Mouse (Mus musculus) intestine, embryonic 14.5 days (tissue): ENCODE results near the gene Hoxd10. TPM values are rescaled to one million over a fixed set of nuclear protein-coding genes. Genes with fewer than 3 reads are reported as not detected.

ENCODE experiments used
- ATAC-seq: fragments of 200-750 bp; cut with Nextera tagmentation; replicated peaks from 2 replicates; pipeline ENCODE4 v1.8.0; 2017; ENCODE audit warnings: low read depth, moderate number of reproducible peaks, moderate TSS enrichment, moderate library complexity; ENCODE audit not compliant: low FRiP score, low TSS enrichment
- DNase-seq: peaks from one replicate; pipeline ENCODE4 v3.0.0-alpha.2; 2018; ENCODE audit warnings: low spot score
- H3K27ac ChIP-seq: fragments of 300-500 bp; sonication (generic); 2 replicates; pipeline ENCODE4 v1.5.1; 2014; ENCODE audit warnings: low read depth, mild to moderate bottlenecking, control low read depth
- H3K27me3 ChIP-seq: fragments of 300-500 bp; sonication (generic); replicated peaks from 2 replicates; pipeline ENCODE4 v1.6.1; 2014; ENCODE audit warnings: low read length, control low read depth; ENCODE audit not compliant: control insufficient read depth, insufficient read depth
- H3K36me3 ChIP-seq: fragments of 300-500 bp; sonication (generic); 2 replicates; pipeline ENCODE4 v1.6.1; 2014; ENCODE audit warnings: low read length, control low read depth; ENCODE audit not compliant: control insufficient read depth, insufficient read depth
- H3K4me1 ChIP-seq: fragments of 300-500 bp; sonication (generic); replicated peaks from 2 replicates; pipeline ENCODE4 v1.6.1; 2014; ENCODE audit warnings: low read length, control low read depth, mixed read lengths; ENCODE audit not compliant: control insufficient read depth, insufficient read depth
- H3K4me2 ChIP-seq: fragments of 300-500 bp; sonication (generic); 2 replicates; pipeline ENCODE4 v1.6.1; 2014; ENCODE audit warnings: low read length
- H3K4me3 ChIP-seq: fragments of 300-500 bp; sonication (generic); 2 replicates; pipeline ENCODE4 v1.5.1; 2014; ENCODE audit warnings: low read depth, low read length, control low read depth, mixed read lengths
- H3K9ac ChIP-seq: fragments of 300-500 bp; sonication (generic); 2 replicates; pipeline ENCODE4 v1.6.1; 2014; ENCODE audit warnings: mild to moderate bottlenecking, low read length
- H3K9me3 ChIP-seq: fragments of 300-500 bp; sonication (generic); 2 replicates; pipeline ENCODE4 v1.6.1; 2016; ENCODE audit warnings: low read length, control low read depth; ENCODE audit not compliant: control insufficient read depth
- WGBS: fragments of 180-500 bp; shearing (Covaris S2); extraction: QIAGEN DNeasy Blood & Tissue Kit; methylation state at CpG from one replicate; pipeline ENCODE4 v1.1.7; 2014; 5-methylcytosine and 5-hydroxymethylcytosine counted together
- microRNA counts: library from miRNA; unstranded; fragments of <30 nt; microRNA quantifications from one replicate; lab custom pipeline; 2016
- microRNA-seq: library from miRNA; unstranded; fragments of <30 nt; microRNA quantifications from one replicate; pipeline ENCODE4, GENCODE M21; 2016
- polyA plus RNA-seq: library from polyadenylated mRNA; unstranded; fragments of >200 nt; fragmentation: Nextera tagmentation; extraction: Ambion mirVana; gene quantifications from 2 replicates; pipeline ENCODE4 v1.2.1, GENCODE M21; 2014

The Hoxd10 gene
- polyA plus RNA-seq, 1 experiment from 2014 or later = 7.8 TPM

GRCm38 (mm10) chr2:74738623-74739475, 47.1 kb downstream of the Hoxd10 start:
- no peaks in the 10 kb centered on the region for H3K9me3 ChIP-seq
- peak overlapping the region; percentile 23 for H3K9ac ChIP-seq
- 0 out of 2 replicates have a peak, but pooled peaks cover 3% of the 10 kb centered on the region for H3K4me1 ChIP-seq
- 8% methylated on average over 20 of the region's 20 CpGs for WGBS
- 0 out of 2 replicates have a peak overlapping the region, but pooled peaks have one; percentile 6 for H3K4me3 ChIP-seq
- peak overlapping the region; percentile 47; the same call in 1 of the 2 replicates for H3K27ac ChIP-seq
- no peaks in the 10 kb centered on the region for H3K36me3 ChIP-seq
- peak; percentile 68 for DNase-seq
- peak overlapping the region; percentile 16 for H3K4me2 ChIP-seq
- peaks cover 88% of the 10 kb centered on the region for H3K27me3 ChIP-seq
- ATAC-seq = no peak

GRCm38 (mm10) chr2:74739476-74739800, 47.7 kb downstream of the Hoxd10 start:
- Histone ChIP-seq H3K9ac (0 out of 2 replicates have a peak overlapping the region, but pooled peaks have one; percentile 23), H3K27me3 (peaks cover 88% of the 10 kb centered on the region), H3K36me3 (no peaks in the 10 kb centered on the region), H3K4me3 (no peak overlapping the region), H3K4me2 (peak overlapping the region; percentile 47; the same call in 1 of the 2 replicates), H3K9me3 (no peaks in the 10 kb centered on the region), H3K4me1 (0 out of 2 replicates have a peak, but pooled peaks cover 3% of the 10 kb centered on the region), H3K27ac (peak overlapping the region; percentile 47; the same call in 1 of the 2 replicates)
- ATAC-seq = no peak
- DNase-seq = no peak
- 24% methylated on average over 2 of the region's 2 CpGs for WGBS

GRCm38 (mm10) chr2:74739869-74740268, 48.1 kb downstream of the Hoxd10 start:
- 14% methylated on average over 14 of the region's 14 CpGs for WGBS
- Histone ChIP-seq H3K9ac (peak overlapping the region; percentile 40), H3K9me3 (no peaks in the 10 kb centered on the region), H3K36me3 (no peaks in the 10 kb centered on the region), H3K4me3 (peak overlapping the region; percentile 25), H3K4me1 (0 out of 2 replicates have a peak, but pooled peaks cover 3% of the 10 kb centered on the region), H3K4me2 (peak overlapping the region; percentile 47), H3K27me3 (peaks cover 88% of the 10 kb centered on the region), H3K27ac (peak overlapping the region; percentile 75)
- ATAC-seq (no peak), DNase-seq (no peak)

GRCm38 (mm10) chr2:74740311-74741091, 48.8 kb downstream of the Hoxd10 start:
- Histone ChIP-seq H3K9ac (peak overlapping the region; percentile 40), H3K27me3 (peaks cover 88% of the 10 kb centered on the region), H3K4me1 (0 out of 2 replicates have a peak, but pooled peaks cover 3% of the 10 kb centered on the region), H3K9me3 (no peaks in the 10 kb centered on the region), H3K36me3 (no peaks in the 10 kb centered on the region), H3K4me3 (peak overlapping the region; percentile 25), H3K4me2 (peak overlapping the region; percentile 47), H3K27ac (peak overlapping the region; percentile 75)
- DNase-seq (peak; percentile 76), ATAC-seq (peak; percentile 54)
- 3% methylated on average over 43 of the region's 43 CpGs for WGBS

- Histone ChIP-seq H3K9ac (no peak overlapping the region), H3K27me3 (peaks cover 88% of the 10 kb centered on the region), H3K27ac (no peak overlapping the region), H3K4me1 (no peaks in the 10 kb centered on the region), H3K36me3 (no peaks in the 10 kb centered on the region), H3K9me3 (no peaks in the 10 kb centered on the region), H3K4me2 (no peak overlapping the region), H3K4me3 (no peak overlapping the region)
- DNase-seq = peak; percentile 65
- ATAC-seq = no peak
- 39% methylated on average over 2 of the region's 3 CpGs for WGBS
Measured at GRCm38 (mm10) chr2:74741252-74741978, 49.7 kb downstream of the Hoxd10 start.

- no peaks in the 10 kb centered on the region for H3K9me3 ChIP-seq
- no peak overlapping the region for H3K4me2 ChIP-seq
- H3K27ac ChIP-seq = no peak overlapping the region
- H3K36me3 ChIP-seq = no peaks in the 10 kb centered on the region
- no peak overlapping the region for H3K4me3 ChIP-seq
- H3K9ac ChIP-seq = no peak overlapping the region
- ATAC-seq (no peak), DNase-seq (no peak)
- H3K27me3 ChIP-seq = peaks cover 87% of the 10 kb centered on the region
- no peaks in the 10 kb centered on the region for H3K4me1 ChIP-seq
Measured at GRCm38 (mm10) chr2:74741979-74742277, 50.2 kb downstream of the Hoxd10 start.

MicroRNAs within 50 kb of the gene (microRNA counts, 519-probe panel; counts per million panel counts)
- 4,849 counts per million, percentile 82 among the panel's probes with 10 or more counts for microRNA mmu-miR-10b (lab: Ali Mortazavi, UCI)

Small RNA genes within 50 kb of the gene (microRNA-seq; reads per million reads assigned to microRNA genes)
- gene Gm44463 (not detected), gene Mir10b (50,239 reads per million, percentile 100 among the genes with 10 or more reads in this experiment)

Other genes starting within 250 kb of the Hoxd10 start
- gene Lnpk, start 112.5 kb upstream of the Hoxd10 start, polyA plus RNA-seq = 22.5 and 23.7 TPM in 2 replicates
- gene Evx2, start 32.4 kb upstream of the Hoxd10 start, polyA plus RNA-seq = not detected in 2 replicates
- gene Hoxd13, start 23.6 kb upstream of the Hoxd10 start, polyA plus RNA-seq = not detected in 2 replicates
- 0.24 and 0.34 TPM in 2 replicates for gene Hoxd12, start 16.9 kb upstream of the Hoxd10 start, polyA plus RNA-seq
- 3.6 and 4.2 TPM in 2 replicates for gene Hoxd11, start 12.4 kb upstream of the Hoxd10 start, polyA plus RNA-seq
- gene Hoxd9, start 5.8 kb downstream of the Hoxd10 start, polyA plus RNA-seq = 3.9 and 6.8 TPM in 2 replicates
- 6.1 and 8.4 TPM in 2 replicates for gene Hoxd8, start 12.7 kb downstream of the Hoxd10 start, polyA plus RNA-seq
- 27.6 and 27.8 TPM in 2 replicates for gene Hoxd3, start 20.0 kb downstream of the Hoxd10 start, polyA plus RNA-seq
- 1.6 and 2.9 TPM in 2 replicates for gene Hoxd4, start 20.0 kb downstream of the Hoxd10 start, polyA plus RNA-seq
- 0.38 and 0.66 TPM in 2 replicates for gene Gm28230, start 34.8 kb downstream of the Hoxd10 start, polyA plus RNA-seq
- 0.62 TPM in 1 of 2 replicates, not detected in the other for gene Hoxd1, start 71.1 kb downstream of the Hoxd10 start, polyA plus RNA-seq
- gene Mtx2, start 133.9 kb downstream of the Hoxd10 start, polyA plus RNA-seq = 124 and 126 TPM in 2 replicates